ENCODE assay signal across 16 mouse cellular contexts in genomic region chr2:165700252-165700908, GRCm38 (mm10).
DNase-seq lines count a peak whose midpoint lies in the region; ATAC-seq lines count a peak whose summit lies in the region.
"Had no signal": no experiment of that assay in that cellular context is flagged by ENCODE, and none has a peak within 500 bp of the region (broad histone marks: within the 10 kb centered on the region; RNA-seq: fewer than 3 reads in every experiment).

No protein-coding gene starts in this region.

- peaks cover 10% of the 10 kb centered on the region; the same call in 1 of the 2 replicates for H3K4me1 ChIP-seq in neural tube, embryonic 15.5 days
- H3K4me1 ChIP-seq in limb, embryonic 10.5 days = peaks cover 24% of the 10 kb centered on the region
- H3K4me1 ChIP-seq in neural tube, embryonic 14.5 days (ENCODE audit: control insufficient read depth, insufficient read depth, low read length) = 0 out of 2 replicates have a peak, but pooled peaks cover 5% of the 10 kb centered on the region
- H3K4me1 ChIP-seq: heart, embryonic 12.5 days had no signal

- peak; percentile 34 for DNase-seq in adrenal gland, postnatal 14 days
- DNase-seq in adrenal gland, postnatal 4 days (ENCODE audit: low spot score in 2 of 2) = no peak
- peak; percentile 64 for DNase-seq in neural tube, embryonic 10.5 days (ENCODE audit: extremely low spot score, low spot score)
- DNase-seq in limb, embryonic 10.5 days (ENCODE audit: low spot score) = peak; percentile 50
- no peak for DNase-seq in kidney, postnatal 25 days
- DNase-seq in adipocyte (ENCODE audit: low spot score) = no peak

- H3K36me3 ChIP-seq in neural tube, embryonic 15.5 days = no peaks in the 10 kb centered on the region
- no peaks in the 10 kb centered on the region for H3K36me3 ChIP-seq in limb, embryonic 10.5 days
- H3K36me3 ChIP-seq in neural tube, embryonic 14.5 days (ENCODE audit: control insufficient read depth, insufficient read depth, low read length) = no peaks in the 10 kb centered on the region
- H3K36me3 ChIP-seq: G1E; heart, embryonic 12.5 days; limb, embryonic 15.5 days had no signal

- WGBS in neural tube, embryonic 15.5 days = 19% methylated on average over 19 of the region's 19 CpGs
- WGBS in limb, embryonic 10.5 days = 57% methylated on average over 19 of the region's 19 CpGs
- WGBS in neural tube, embryonic 14.5 days = 22% methylated on average over 19 of the region's 19 CpGs

- no peaks in the 10 kb centered on the region for H3K9me3 ChIP-seq in neural tube, embryonic 15.5 days (replicated peaks)
- H3K9me3 ChIP-seq in limb, embryonic 10.5 days (replicated peaks) = no peaks in the 10 kb centered on the region
- H3K9me3 ChIP-seq in neural tube, embryonic 14.5 days (ENCODE audit: control insufficient read depth, low read length) = no peaks in the 10 kb centered on the region
- H3K9me3 ChIP-seq: embryonic facial prominence, embryonic 13.5 days; G1E; heart, embryonic 12.5 days; limb, embryonic 15.5 days had no signal

- no peak overlapping the region for H3K9ac ChIP-seq in neural tube, embryonic 15.5 days (replicated peaks)
- H3K9ac ChIP-seq in neural tube, embryonic 14.5 days (replicated peaks; ENCODE audit: low read depth, low read length) = no peak overlapping the region
- H3K9ac ChIP-seq: embryonic facial prominence, embryonic 13.5 days; heart, embryonic 12.5 days; limb, embryonic 15.5 days had no signal

- no peak overlapping the region for H3K4me3 ChIP-seq in neural tube, embryonic 15.5 days (replicated peaks)
- H3K4me3 ChIP-seq in limb, embryonic 10.5 days = no peak overlapping the region
- H3K4me3 ChIP-seq in neural tube, embryonic 14.5 days (ENCODE audit: low read depth, low read length) = no peak overlapping the region
- H3K4me3 ChIP-seq: embryonic facial prominence, embryonic 13.5 days; heart, embryonic 12.5 days; limb, embryonic 15.5 days; myocyte had no signal

- H3K27ac ChIP-seq in neural tube, embryonic 15.5 days (replicated peaks) = no peak overlapping the region
- 0 out of 2 replicates have a peak overlapping the region, but pooled peaks have one; percentile 42 for H3K27ac ChIP-seq in limb, embryonic 10.5 days
- H3K27ac ChIP-seq in neural tube, embryonic 14.5 days (ENCODE audit: low read depth, low read length) = no peak overlapping the region
- H3K27ac ChIP-seq: embryonic facial prominence, embryonic 13.5 days; limb, embryonic 15.5 days had no signal

- no peaks in the 10 kb centered on the region for H3K27me3 ChIP-seq in neural tube, embryonic 15.5 days (replicated peaks)
- H3K27me3 ChIP-seq in limb, embryonic 10.5 days (ENCODE audit: low read depth, poor library complexity, severe bottlenecking) = 0 out of 2 replicates have a peak, but pooled peaks cover 13% of the 10 kb centered on the region
- H3K27me3 ChIP-seq in neural tube, embryonic 14.5 days (ENCODE audit: control insufficient read depth, insufficient read depth, low read length) = no peaks in the 10 kb centered on the region
- H3K27me3 ChIP-seq: embryonic facial prominence, embryonic 13.5 days had no signal

- no peak overlapping the region for H3K4me2 ChIP-seq in neural tube, embryonic 15.5 days
- H3K4me2 ChIP-seq in neural tube, embryonic 14.5 days (ENCODE audit: low read depth, low read length) = no peak overlapping the region
- H3K4me2 ChIP-seq: embryonic facial prominence, embryonic 13.5 days; heart, embryonic 12.5 days; limb, embryonic 15.5 days had no signal

- no peak for ATAC-seq in neural tube, embryonic 15.5 days (ENCODE audit: low FRiP score)
- ATAC-seq in neural tube, embryonic 14.5 days (ENCODE audit: low read depth) = peak; percentile 31; the same call in 1 of the 2 replicates
- ATAC-seq: activated CD4-positive, CD25-positive, alpha-beta regulatory T cell, adult 4 months; inflammation-experienced regulatory T-cells, adult 6 months; lung, postnatal 0 days had no signal

Comparison
In these comparisons a context has a peak if more than half of its experiments do, and no peak if none do; other contexts are left out.
1. DNase-seq: peak in adrenal gland, postnatal 14 days (single experiment), neural tube, embryonic 10.5 days (single experiment) and limb, embryonic 10.5 days (single experiment); none in adrenal gland, postnatal 4 days (0 of 2), kidney, postnatal 25 days (0 of 2) and adipocyte (single experiment).